Mouse (Mus musculus) lung, postnatal 25 days (tissue): ENCODE measurements around the gene Mmp9.

Source experiments
- DNase-seq: peaks from one replicate; pipeline ENCODE4 v3.0.0; 2022; ENCODE audit warnings: low spot score

Mmp9 gene

DNA sequence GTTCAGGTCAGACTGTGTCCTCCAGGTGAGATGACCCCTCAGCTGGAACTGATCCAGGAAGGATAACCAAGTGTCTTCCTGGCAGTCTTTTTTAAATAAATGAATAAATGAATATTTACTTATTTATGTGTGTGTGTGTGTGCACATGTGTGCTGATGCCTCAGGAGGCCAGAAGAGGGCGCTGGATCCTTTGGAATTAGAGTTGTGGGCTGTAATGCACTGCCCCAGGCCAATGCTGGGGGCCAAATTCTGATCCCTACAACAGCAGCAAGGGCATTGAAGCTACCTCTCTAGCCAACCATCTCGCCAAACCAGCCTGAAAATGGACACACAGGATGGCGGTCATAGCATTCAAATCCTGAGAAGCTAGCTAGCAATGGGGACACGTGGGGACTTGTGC lies 15.1 kb downstream of the Mmp9 start:
- DNase-seq = no peak

DNA sequence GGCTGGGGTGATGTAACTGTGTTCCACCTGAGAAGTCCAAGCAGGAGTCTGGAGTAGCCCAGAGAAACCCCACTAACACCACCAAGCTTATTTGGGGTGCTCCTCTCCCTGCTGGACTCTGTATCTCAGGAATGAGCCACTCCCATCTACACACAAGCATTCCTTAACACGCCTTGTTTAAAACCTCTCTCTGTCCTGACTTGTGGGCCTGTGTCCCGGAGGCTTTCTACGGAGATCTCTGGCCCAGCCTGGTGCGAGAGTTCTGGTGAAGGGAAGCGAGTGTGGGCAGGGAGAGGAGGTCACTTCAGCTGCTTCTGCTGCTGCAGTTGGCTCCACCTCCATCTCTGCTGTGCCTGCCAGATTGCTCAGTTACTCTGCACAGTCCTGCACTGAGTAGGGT lies 15.6 kb downstream of the Mmp9 start:
- DNase-seq = no peak

DNA sequence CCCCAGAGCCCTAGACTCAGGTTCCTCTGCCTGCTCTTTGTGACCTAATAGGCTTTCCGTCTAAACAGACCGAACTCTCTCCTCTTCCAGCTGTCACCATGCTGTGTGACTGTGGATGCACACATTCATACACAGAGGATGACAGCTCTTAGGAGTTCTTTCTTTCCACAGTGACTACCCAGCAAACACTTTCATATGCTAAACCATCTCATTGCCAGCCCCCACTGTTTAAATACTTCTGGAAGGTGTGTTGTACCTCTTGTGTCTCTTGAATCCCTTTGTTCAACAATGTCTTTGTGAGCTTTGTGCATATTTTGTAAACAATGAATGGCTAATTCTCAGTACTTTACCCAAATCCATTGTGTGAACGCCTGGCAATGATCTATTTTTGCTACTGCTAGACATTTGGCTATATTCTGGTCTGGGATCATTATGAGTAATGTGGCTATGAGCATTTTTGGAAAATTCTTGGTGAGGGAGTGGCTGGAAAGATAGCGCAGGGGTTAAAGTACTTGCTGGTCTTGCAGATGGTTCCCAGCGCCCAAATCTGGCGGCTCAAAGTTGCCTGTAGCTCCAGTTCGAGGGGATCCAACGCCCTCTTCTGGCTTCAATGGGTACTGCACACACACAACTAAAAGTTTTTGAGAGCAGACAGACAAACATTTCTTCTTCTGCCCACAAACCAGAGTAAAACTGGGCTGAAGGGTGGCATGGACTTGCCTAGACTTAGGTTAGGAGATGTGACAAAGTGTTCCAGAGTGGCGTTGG lies 17.2 kb downstream of the Mmp9 start:
- DNase-seq = no peak

DNA sequence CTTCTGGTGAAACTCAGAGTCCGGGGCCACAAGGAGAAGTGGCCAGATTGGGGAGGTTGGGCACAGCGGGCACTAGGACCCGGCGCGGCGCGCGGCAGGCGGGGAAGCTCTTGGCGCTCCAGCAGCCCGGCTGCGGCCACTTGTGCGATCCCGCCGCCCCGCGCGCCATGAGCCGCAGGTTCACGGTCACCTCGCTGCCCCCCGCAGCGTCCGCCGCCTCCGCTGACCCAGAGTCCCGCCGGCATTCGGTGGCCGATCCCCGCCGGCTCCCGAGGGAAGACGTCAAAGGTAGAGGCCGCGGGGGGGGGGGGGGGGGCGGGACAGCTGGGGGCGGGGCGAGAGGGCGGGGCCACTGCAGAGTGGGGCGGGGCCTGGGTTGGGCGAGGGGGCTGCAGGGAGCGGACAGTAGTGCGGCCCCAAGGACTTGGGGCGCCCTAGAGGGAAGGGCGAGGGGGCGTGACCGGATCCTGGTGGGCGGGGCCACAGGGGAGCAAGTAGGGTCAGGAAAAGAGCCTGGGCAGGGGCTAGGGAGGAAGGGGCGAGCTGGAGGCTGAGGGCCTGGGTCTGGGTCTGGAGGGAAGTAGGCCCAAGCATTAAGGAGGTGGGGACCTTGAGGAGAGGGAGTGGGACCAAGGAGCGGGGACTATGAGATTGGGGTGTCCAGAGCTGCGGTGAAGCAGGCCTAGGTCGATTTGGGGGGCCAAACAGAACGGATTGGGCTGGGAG lies 20.3 kb downstream of the Mmp9 start, which contains the start of gene Slc12a5:
Slc12a5 (plus strand) TSS at position 87 of the 726 bp plus-strand sequence.
- DNase-seq = peak; percentile 42

DNA sequence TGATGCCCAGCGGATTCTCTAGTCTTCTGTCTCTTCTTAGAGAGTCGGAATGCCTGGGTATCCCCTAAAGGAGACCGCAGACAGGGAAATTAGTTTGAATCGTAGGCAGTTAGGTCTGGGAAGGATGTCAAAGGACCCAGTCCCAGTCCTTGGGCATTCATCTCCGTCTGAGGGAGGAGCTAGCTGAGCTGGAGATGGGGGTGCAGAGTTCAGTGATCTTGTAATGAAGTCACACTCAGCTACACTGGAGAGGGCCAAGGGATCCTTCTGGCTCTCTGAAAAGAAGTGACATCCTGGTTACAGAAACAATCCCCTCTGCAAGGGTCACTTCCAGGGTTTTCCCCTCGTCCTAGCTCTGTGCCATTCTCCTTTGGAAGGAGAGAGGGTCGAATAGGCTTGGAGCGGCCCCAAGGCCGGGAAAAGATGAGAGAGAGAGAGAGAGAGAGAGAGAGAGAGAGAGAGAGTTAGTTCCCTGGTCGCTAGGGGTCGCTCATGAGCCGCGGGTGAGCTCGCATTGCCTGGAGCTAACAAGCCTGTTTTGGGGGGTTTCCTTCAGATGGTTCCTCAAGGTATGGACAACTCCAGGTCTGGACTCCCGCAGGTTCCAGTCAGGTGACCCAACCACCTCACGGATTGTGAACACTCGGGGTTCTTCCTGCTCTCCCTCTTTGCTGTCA lies 21.1 kb downstream of the Mmp9 start:
- peak; percentile 23 for DNase-seq

DNA sequence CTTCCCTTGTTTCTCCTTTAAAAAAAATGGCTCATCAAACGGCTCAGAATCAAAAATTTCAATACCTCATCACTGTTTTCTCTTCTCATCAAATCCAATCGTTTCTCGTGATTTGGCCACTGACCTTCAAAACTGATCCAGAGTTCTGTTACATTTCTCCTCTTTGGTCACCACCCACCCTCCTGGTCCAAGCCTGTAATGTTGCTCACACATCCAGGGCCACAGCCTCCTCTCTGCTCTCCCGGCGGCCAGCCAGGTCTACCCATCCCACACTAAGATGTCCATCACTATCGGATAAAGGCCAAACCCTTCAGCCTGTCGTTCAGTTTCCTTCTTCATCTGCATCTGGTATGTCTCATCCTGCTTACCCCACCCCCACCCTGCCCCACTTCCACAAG lies 21.6 kb downstream of the Mmp9 start:
- no peak for DNase-seq

DNA sequence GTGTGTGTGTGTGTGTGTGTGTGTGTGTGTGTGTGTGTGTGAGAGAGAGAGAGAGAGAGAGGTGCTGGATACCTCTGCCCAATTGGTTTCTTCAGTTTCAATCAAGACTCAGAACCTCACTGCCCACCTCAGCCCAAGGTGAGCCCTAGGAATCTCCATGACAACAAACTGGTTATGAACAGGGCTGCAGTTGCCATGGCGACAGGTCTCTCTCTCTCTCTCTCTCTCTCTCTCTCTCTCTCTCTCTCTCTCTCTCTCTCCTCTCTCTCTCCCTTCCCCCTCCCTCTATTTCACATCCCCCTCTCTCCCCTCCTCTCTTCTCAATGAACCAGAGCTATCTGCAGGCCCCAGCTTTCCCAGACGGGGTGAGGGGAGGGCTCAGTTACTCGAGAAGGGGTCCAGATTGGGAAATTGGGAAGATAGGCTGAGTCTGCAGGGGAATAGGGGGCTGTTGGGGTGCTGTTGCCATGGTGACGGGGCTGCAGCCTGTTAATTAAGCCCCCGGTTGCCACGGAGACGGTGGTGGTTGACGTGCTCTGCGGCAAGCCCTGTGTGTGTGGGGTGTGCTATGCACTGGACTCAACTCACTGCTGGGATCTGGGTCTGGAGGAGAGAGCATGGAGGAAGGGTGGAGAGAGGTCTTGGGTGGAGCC lies 23.8 kb downstream of the Mmp9 start:
- no peak for DNase-seq

DNA sequence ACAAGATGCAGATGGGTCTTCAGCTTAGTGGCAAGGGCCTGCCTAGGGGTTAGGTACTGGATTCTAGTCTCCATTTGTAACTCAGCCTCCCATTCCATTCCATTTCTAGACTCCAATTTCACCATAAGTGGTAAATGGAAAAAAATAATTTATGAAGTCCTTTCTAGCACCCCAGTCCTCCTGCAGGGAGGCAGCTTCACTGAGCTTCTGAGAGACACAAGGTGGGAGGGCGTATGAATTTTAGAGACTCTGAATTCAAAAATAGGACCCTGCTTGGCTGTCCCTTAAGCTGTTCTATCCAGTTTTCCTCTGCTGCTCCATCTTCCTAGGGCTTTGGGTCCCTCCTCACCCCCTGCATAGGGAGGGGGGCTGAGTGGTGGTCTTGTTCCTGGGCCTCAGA lies 24.4 kb downstream of the Mmp9 start:
- no peak for DNase-seq

DNA sequence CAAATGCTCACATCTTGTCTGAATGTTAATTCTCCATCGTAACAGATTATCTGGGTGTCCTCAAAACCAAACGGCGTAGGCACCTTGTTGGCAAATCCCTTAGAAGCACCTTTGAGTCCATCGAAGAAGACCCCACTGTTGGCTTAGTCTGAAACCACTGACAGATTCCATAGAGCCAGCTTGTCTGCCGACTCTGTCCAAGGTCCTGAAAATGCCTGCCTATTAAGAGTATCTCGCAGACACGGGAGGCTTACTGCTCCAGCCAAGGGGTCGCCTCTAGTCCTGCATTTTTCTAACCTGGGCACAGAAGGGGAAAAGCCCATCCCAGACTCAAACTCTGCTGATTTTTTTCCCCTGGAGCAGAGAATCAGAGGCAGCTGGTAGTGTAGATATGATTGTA lies 25.8 kb downstream of the Mmp9 start:
- DNase-seq = no peak

DNA sequence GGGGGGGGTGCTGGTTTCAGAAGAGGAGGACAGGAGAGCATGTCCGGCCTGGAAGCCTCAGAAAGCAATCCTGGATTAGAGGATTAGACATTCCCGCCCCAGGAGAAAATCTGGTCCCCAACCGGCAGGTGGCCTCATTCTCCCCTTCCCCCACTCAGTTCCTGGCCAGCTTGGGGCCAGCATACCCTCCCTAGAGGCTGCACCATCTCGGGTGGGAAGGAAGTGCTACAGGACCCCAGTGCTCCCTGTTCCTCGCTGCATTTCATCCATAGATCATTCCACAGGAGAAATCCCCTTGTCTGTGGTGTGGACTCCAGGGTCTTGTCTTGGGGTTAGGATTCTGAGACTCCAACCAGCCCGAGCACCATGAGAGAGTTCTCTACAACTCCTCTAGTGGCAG lies 26.6 kb downstream of the Mmp9 start:
- no peak for DNase-seq

DNA sequence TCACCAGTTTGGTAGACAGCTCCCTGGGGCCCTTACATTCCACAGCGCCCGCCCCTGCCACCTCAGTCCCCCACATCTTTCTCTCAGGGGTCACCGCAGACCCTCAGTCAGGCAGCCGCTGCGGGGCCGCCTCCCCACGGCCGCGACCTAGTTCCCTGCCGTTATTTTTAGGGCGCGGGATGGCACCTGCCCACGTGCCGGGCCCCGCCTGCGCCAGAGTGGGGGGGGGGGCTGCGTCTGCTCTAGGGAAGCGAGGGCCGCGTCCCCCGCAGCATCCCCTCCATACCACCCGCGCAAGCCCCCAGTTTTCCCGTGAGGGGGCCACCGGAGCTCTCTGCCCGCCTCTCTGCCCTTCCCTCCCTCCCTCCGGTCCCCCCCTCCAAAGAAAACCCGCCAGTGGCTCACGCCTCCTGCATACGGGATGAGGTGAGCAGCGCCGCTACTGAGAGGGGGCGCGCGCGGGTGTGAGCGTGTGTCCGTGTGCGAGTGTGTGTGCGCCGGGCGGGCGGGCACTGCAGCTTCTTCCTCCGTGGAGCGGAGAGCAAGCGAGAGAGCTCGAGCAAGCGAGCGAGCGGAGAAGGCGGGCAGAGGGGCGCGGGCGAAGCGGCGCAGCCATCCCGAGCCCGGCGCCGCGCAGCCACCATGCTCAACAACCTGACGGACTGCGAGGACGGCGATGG lies 27.3 kb downstream of the Mmp9 start:
- no peak for DNase-seq

DNA sequence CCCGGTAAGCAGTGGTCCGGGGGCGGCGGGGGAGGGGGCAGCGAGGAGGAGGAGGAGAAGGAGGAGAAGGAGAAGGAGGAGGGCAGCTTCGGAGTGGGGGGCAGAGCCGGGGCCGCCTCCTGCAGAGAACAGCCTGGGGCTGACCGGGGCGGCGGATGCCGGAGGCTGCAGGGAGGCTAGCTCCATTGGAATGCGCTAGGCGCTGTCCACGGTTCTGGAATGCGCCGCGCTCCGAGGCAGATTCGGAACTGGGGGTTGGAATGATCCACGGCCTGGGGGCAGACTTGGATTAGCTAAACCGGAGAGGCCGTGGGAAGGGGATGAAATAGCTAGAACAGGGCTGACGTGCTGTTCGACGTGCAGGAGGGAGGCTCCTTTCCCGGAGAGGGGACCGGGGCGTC lies 27.9 kb downstream of the Mmp9 start:
- peak; percentile 56 for DNase-seq

DNA sequence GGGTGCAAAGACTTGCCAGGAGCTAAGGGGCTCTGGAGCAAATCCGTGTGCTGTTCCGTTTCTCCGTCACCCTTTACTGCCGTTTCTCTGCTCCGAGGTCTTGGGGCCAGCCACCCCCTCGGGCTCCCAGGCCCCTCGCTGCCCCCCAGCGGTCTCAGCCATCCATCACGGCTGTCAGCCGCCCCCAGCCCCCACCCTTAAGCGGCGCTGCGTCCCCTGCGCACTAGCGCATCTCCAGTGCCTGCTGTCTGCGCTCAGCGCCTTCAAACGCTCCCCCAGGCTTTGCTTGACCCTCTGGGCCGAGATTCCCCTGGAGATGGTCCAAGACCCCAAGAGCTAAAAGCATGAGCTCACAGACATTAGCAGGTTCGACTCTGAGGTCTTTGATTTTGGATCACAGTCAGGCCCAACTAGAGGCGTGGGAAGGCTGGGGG lies 28.8 kb downstream of the Mmp9 start:
- DNase-seq = no peak

DNA sequence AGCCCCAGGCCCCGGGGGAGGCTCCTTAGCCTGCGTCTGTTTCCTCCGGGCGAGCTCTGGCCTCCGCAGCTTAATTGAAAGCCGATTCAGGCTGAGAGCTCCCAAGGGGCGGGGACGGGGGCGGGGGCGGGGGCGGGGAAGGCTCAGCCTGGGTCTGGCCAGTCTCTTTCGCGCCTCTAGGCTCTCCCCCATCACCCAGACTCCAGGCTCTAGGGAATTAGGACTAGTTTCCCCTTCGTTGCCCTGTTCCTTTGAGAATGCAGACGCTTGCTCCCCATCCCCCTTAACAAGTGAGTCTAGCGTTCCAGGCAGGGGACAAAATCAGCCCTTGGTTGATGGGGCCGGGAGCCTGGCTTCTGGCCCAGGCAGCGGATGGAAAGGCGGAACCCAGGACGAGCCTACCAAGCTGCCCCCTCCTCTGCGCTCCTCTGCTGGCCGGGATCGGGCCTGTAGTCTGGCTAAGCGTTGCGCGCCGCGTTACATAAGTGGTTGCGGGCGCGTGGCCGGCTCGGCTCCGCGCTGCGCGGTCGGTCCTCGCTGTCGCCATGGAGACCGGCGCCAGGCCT lies 30.1 kb downstream of the Mmp9 start:
- DNase-seq = no peak

DNA sequence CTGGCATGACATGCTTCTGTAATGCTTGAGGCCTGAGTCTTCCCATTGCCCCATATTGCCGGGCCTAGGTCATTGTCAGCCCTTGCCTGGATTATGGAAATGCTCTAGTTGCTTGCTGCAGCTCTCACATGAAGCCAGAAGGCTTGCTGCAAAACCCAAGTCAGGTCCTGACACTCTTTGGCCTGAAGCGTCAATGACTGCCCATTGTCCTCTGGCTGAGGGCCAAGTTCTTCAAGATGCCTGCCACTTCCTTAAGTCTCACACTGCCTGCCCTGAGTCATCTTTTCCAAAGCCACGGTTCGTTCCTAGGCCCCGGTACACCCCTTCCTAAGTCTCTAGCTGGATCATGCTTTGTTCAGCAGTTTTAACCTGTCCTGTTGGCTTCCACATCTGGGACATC lies 32.1 kb downstream of the Mmp9 start:
- no peak for DNase-seq

DNA sequence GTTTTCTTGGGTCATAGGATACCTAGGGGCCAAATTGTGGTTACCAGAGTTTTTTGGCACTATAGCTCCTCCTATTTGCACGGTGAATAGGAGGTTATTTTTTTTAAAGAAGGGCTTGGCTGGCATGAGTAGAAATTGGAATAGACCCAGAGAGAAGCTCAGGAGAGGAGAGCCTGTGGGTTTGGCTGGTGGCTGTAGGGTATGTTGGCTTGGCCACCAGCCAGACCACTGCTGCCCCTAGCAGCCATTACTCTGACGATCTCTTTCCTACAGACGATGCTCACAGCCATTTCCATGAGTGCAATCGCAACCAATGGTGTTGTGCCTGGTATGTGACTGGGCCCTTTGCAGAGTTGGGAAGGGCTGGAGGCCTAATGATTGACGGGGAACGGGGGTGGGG lies 35.0 kb downstream of the Mmp9 start:
- no peak for DNase-seq

DNA sequence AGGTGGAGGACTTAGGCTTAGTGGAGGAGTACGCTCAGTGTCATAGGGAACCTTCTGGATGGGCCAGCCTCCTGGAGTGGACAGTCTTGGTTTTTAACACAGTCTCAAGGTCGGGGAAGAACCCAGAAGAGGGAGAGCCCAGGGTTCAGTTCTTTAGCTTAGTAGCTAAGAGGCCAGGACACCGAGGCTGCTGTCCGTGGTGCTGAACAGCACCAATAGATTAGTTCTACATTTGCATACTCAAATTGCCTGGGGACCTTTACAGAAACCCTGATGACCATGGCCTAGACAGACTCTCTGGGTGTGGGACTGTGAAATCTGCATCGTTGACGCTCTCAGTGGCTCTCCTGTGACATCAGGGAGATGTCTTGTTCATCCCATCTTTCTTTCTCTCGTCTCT lies 39.2 kb downstream of the Mmp9 start:
- DNase-seq = peak; percentile 16

DNA sequence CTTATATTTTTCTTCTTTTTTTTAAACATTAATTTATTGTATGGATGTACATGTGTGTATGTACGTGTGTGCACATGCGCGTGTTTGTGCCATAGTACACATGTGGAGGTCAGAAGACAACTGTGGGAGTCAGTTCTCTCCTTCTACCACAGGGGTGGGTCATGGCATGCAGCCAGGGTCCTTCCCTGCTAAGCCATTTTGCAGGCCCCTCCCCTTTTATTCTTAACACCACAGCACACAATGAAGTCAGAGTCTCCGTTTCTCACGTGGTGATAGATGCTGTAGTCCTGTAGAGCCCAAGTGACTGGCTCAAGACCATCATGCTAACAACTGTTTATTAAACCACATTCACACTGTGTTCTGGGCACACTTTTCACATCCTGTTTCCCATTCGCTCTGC lies 45.4 kb downstream of the Mmp9 start:
- DNase-seq = no peak

DNA sequence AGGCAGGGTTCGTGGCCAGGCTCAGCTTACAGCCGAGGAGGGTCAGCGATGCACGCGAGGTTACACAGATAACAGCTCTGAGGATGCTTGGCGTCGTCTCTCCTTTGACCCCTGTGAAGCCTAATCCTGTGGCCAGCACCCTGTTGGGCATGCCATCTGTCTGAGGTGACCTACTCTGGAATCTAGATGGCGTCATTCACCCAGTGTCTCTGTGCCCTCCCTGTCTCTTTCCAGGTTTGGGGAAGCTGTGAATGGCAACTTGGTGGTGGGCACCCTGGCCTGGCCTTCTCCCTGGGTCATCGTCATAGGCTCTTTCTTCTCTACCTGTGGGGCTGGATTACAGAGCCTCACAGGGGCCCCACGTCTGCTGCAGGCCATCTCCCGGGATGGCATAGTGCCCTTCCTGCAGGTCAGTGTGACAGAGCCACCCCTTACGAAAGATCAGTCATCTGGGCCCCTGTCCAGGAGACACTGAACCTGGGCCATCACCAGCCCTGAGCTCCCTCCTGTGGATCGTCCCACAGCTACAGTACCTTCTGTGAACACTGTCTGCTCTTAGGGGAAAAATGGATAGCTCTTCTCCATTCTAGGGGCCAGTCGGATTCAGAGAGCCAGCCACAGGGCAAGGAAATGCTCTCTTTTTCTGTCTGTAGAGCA lies 45.9 kb downstream of the Mmp9 start:
- no peak for DNase-seq

DNA sequence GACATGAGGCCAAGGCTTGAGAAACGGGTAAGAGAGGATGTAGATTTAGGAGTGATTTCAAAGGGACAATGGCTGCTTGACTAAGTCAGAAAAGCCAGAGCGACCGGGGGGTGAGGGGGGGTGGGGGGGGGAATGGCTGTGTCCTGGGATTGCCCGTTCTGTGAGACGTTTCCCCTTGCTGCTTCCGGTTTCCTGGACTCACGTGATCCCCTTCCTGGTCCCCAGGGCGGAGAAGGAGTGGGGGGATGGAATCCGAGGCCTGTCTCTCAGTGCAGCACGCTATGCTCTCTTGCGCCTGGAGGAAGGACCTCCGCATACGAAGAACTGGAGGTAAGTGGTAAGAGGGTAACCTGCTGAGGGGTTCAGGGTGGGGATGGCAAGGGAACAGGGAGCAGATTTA lies 48.2 kb downstream of the Mmp9 start:
- no peak for DNase-seq

DNA sequence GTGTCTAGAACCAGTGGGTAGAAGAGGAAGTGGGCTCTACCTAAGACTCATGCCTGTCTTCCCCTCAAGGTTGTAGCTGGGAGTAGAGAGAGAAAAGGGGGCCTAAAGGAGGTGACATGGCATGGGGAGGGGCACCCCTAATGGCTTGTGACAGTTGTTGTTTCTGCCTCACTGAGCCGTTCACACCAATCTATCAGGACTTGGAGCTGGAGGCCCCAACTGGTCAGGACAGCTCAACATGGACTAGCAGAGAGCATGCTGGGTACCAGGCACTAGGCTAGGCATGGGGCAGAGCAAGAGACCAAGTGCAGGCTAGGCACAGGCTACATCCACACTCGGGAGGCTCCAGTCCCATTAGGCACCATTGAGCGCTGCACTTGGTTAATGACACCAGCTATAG lies 50.5 kb downstream of the Mmp9 start:
- DNase-seq = no peak
